Mouse (Mus musculus) thymus, adult 2 months (tissue): ENCODE measurements around the gene Kcnq5.

ENCODE experiments used
- CTCF ChIP-seq: fragments of 200-500 bp; IDR thresholded peaks from 2 replicates; pipeline ENCODE4 v1.5.1; 2012; ENCODE audit warnings: mild to moderate bottlenecking, control low read depth, low read length, moderate library complexity, borderline replicate concordance; ENCODE audit not compliant: control insufficient read depth, poor library complexity, insufficient read depth; ENCODE audit errors: extremely low read depth
- POLR2A ChIP-seq: fragments of 200-500 bp; IDR thresholded peaks from 2 replicates; pipeline ENCODE4 v1.6.1; 2012; ENCODE audit warnings: mild to moderate bottlenecking, low read length, control low read depth, moderate library complexity; ENCODE audit not compliant: control insufficient read depth, poor library complexity, insufficient read depth; ENCODE audit errors: extremely low read depth

DNA sequence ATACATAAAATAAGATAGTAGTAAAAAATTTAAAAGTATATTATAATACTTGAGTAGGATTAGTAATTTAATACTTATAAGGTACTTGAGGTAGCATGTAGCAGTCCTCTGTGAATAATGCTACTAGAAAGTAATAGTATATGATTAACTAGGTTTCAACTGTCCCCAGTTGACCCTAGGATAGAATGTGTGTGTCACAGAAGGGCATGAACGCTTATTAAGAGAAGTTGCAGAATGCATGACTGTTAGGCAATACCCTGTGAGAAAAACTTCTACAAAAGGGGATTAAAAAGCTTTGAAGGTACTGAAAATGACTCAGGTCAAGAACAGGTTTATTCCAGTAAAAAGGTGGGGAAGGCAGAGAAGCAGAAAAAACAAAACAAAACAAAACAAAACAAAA, 430.9 kb downstream of the Kcnq5 start:
- TF ChIP-seq CTCF (no peak), POLR2A (no peak)
